Mouse (Mus musculus) neural tube, embryonic 14.5 days (tissue): ENCODE results near the gene Eaf2. TPM values are rescaled to one million over a fixed set of nuclear protein-coding genes. Genes with fewer than 3 reads are reported as not detected.
A peak's percentile ranks its signal among the peaks of the same experiment; 100 is the strongest.

Experiments used
- ATAC-seq: fragments of 200-750 bp; cut with Nextera tagmentation; 2 replicates; pipeline ENCODE4 v1.8.0; 2017; ENCODE audit warnings: low read depth, mild to moderate bottlenecking, moderate TSS enrichment, moderate library complexity
- H3K27ac ChIP-seq: fragments of 300-500 bp; sonication (generic); 2 replicates; pipeline ENCODE4 v1.5.1; 2014; ENCODE audit warnings: low read depth, mild to moderate bottlenecking, control low read depth, low read length, moderate library complexity, mixed read lengths
- H3K27me3 ChIP-seq: fragments of 300-500 bp; sonication (generic); 2 replicates; pipeline ENCODE4 v1.6.1; 2014; ENCODE audit warnings: low read length; ENCODE audit not compliant: control insufficient read depth, insufficient read depth
- H3K36me3 ChIP-seq: fragments of 300-500 bp; sonication (generic); 2 replicates; pipeline ENCODE4 v1.6.1; 2014; ENCODE audit warnings: low read length, mixed read lengths; ENCODE audit not compliant: control insufficient read depth, insufficient read depth
- H3K4me1 ChIP-seq: fragments of 300-500 bp; sonication (generic); 2 replicates; pipeline ENCODE4 v1.6.1; 2014; ENCODE audit warnings: low read length; ENCODE audit not compliant: control insufficient read depth, insufficient read depth
- H3K4me2 ChIP-seq: fragments of 300-500 bp; sonication (generic); 2 replicates; pipeline ENCODE4 v1.6.1; 2014; ENCODE audit warnings: mild to moderate bottlenecking, low read depth, low read length, control low read depth
- H3K4me3 ChIP-seq: fragments of 300-500 bp; sonication (generic); 2 replicates; pipeline ENCODE4 v1.5.1; 2014; ENCODE audit warnings: low read depth, low read length, control low read depth, mixed read lengths
- H3K9ac ChIP-seq: fragments of 300-500 bp; sonication (generic); replicated peaks from 2 replicates; pipeline ENCODE4 v1.6.1; 2014; ENCODE audit warnings: low read depth, mild to moderate bottlenecking, control low read depth, low read length, mixed read lengths
- H3K9me3 ChIP-seq: fragments of 300-500 bp; sonication (generic); 2 replicates; pipeline ENCODE4 v1.6.1; 2016; ENCODE audit warnings: low read length; ENCODE audit not compliant: control insufficient read depth
- WGBS: fragments of 180-500 bp; shearing (Covaris S2); extraction: QIAGEN DNeasy Blood & Tissue Kit; methylation state at CpG from one replicate; pipeline ENCODE4 v1.1.7; 2014; 5-methylcytosine and 5-hydroxymethylcytosine counted together
- polyA plus RNA-seq: library from polyadenylated mRNA; unstranded; fragments of >200 nt; fragmentation: Nextera tagmentation; extraction: Ambion mirVana; gene quantifications from 2 replicates; pipeline ENCODE4 v1.2.1, GENCODE M21; 2014

Gene Eaf2
- polyA plus RNA-seq, 1 experiment from 2014 or later, result 0.39 TPM

- H3K4me2 ChIP-seq, result no peak overlapping the region
- no peaks in the 10 kb centered on the region for H3K36me3 ChIP-seq
- 13% methylated on average over 3 of the region's 3 CpGs for WGBS
- H3K9me3 ChIP-seq, result no peaks in the 10 kb centered on the region
- H3K4me3 ChIP-seq, result no peak overlapping the region
- H3K9ac ChIP-seq, result no peak overlapping the region
- no peaks in the 10 kb centered on the region for H3K4me1 ChIP-seq
- no peaks in the 10 kb centered on the region for H3K27me3 ChIP-seq
- no peak for ATAC-seq
- no peak overlapping the region for H3K27ac ChIP-seq
These were observed 53.3 kb downstream of the Eaf2 start for GRCm38 (mm10) chr16:36821474-36821873.

GRCm38 (mm10) chr16:36820747-36821146, 54.1 kb downstream of the Eaf2 start:
- no peak overlapping the region for H3K9ac ChIP-seq
- H3K4me2 ChIP-seq, result no peak overlapping the region
- WGBS, result 83% methylated on average over 3 of the region's 3 CpGs
- no peaks in the 10 kb centered on the region for H3K4me1 ChIP-seq
- ATAC-seq, result no peak
- H3K36me3 ChIP-seq, result no peaks in the 10 kb centered on the region
- H3K9me3 ChIP-seq, result no peaks in the 10 kb centered on the region
- H3K27me3 ChIP-seq, result no peaks in the 10 kb centered on the region
- no peak overlapping the region for H3K27ac ChIP-seq
- H3K4me3 ChIP-seq, result no peak overlapping the region

GRCm38 (mm10) chr16:36820016-36820415, 54.8 kb downstream of the Eaf2 start:
- no peaks in the 10 kb centered on the region for H3K9me3 ChIP-seq
- ATAC-seq, result no peak
- H3K4me3 ChIP-seq, result no peak overlapping the region
- WGBS, result 75% methylated on average over 6 of the region's 6 CpGs
- no peaks in the 10 kb centered on the region for H3K4me1 ChIP-seq
- no peaks in the 10 kb centered on the region for H3K27me3 ChIP-seq
- H3K36me3 ChIP-seq, result no peaks in the 10 kb centered on the region
- no peak overlapping the region for H3K4me2 ChIP-seq
- no peak overlapping the region for H3K27ac ChIP-seq
- no peak overlapping the region for H3K9ac ChIP-seq

- no peaks in the 10 kb centered on the region for H3K36me3 ChIP-seq
- H3K9me3 ChIP-seq, result no peaks in the 10 kb centered on the region
- peak; percentile 96 for ATAC-seq
- H3K4me3 ChIP-seq, result no peak overlapping the region
- H3K9ac ChIP-seq, result no peak overlapping the region
- no peak overlapping the region for H3K27ac ChIP-seq
- WGBS, result 18% methylated on average over 7 of the region's 7 CpGs
- H3K4me2 ChIP-seq, result no peak overlapping the region
- no peaks in the 10 kb centered on the region for H3K4me1 ChIP-seq
- H3K27me3 ChIP-seq, result no peaks in the 10 kb centered on the region
These were observed 57.4 kb downstream of the Eaf2 start for GRCm38 (mm10) chr16:36817321-36817926.

- Histone ChIP-seq H3K27ac (no peak overlapping the region), H3K9ac (no peak overlapping the region), H3K4me1 (no peaks in the 10 kb centered on the region), H3K4me3 (no peak overlapping the region), H3K4me2 (no peak overlapping the region), H3K9me3 (no peaks in the 10 kb centered on the region), H3K27me3 (no peaks in the 10 kb centered on the region), H3K36me3 (no peaks in the 10 kb centered on the region)
- ATAC-seq, result peak; percentile 42; the same call in 1 of the 2 replicates
These were observed 57.9 kb downstream of the Eaf2 start for GRCm38 (mm10) chr16:36816916-36817315.

- Histone ChIP-seq H3K4me1 (no peaks in the 10 kb centered on the region), H3K9me3 (no peaks in the 10 kb centered on the region), H3K4me2 (no peak overlapping the region), H3K27me3 (no peaks in the 10 kb centered on the region), H3K4me3 (no peak overlapping the region), H3K27ac (no peak overlapping the region), H3K36me3 (no peaks in the 10 kb centered on the region), H3K9ac (no peak overlapping the region)
- no peak for ATAC-seq
- 77% methylated on average over 3 of the region's 3 CpGs for WGBS
These were observed 61.1 kb downstream of the Eaf2 start for GRCm38 (mm10) chr16:36813680-36814079.

- Histone ChIP-seq H3K9ac (no peak overlapping the region), H3K9me3 (no peaks in the 10 kb centered on the region), H3K4me2 (no peak overlapping the region), H3K4me1 (no peaks in the 10 kb centered on the region), H3K4me3 (no peak overlapping the region), H3K27me3 (no peaks in the 10 kb centered on the region), H3K36me3 (no peaks in the 10 kb centered on the region), H3K27ac (no peak overlapping the region)
- ATAC-seq, result no peak
- 85% methylated on average over 3 of the region's 3 CpGs for WGBS
These were observed 66.2 kb downstream of the Eaf2 start for GRCm38 (mm10) chr16:36808616-36809015.

- Histone ChIP-seq H3K4me1 (no peaks in the 10 kb centered on the region), H3K36me3 (no peaks in the 10 kb centered on the region), H3K9me3 (no peaks in the 10 kb centered on the region), H3K27me3 (no peaks in the 10 kb centered on the region), H3K9ac (no peak overlapping the region), H3K4me3 (no peak overlapping the region), H3K4me2 (no peak overlapping the region), H3K27ac (no peak overlapping the region)
- no peak for ATAC-seq
- WGBS, result 83% methylated on average over 3 of the region's 3 CpGs
These were observed 72.4 kb downstream of the Eaf2 start for GRCm38 (mm10) chr16:36802361-36802760.

GRCm38 (mm10) chr16:36798334-36798733, 76.5 kb downstream of the Eaf2 start:
- no peak overlapping the region for H3K27ac ChIP-seq
- no peak for ATAC-seq
- no peak overlapping the region for H3K4me2 ChIP-seq
- 81% methylated on average over 2 of the region's 2 CpGs for WGBS
- H3K4me1 ChIP-seq, result no peaks in the 10 kb centered on the region
- no peak overlapping the region for H3K4me3 ChIP-seq
- no peaks in the 10 kb centered on the region for H3K9me3 ChIP-seq
- H3K36me3 ChIP-seq, result no peaks in the 10 kb centered on the region
- no peak overlapping the region for H3K9ac ChIP-seq
- no peaks in the 10 kb centered on the region for H3K27me3 ChIP-seq
